Mouse (Mus musculus) heart, adult 2 months (tissue): ENCODE measurements at regions not wholly inside any gene's neighbourhood (a gene's known extent, or its start where the extent isn't known, plus 50 kb on each side); places are given as distances from the start of the nearest gene placed in this dataset.

Source experiments
- DNase-seq, 2 experiments: peaks; one replicate each; pipeline ENCODE4 v3.0.0; 2021
- H3K27ac ChIP-seq: fragments of 200-600 bp; 2 replicates; pipeline ENCODE4 v1.8.1; 2022
- H3K27me3 ChIP-seq: fragments of 200-500 bp; 2 replicates; pipeline ENCODE4 v1.6.1; 2012; ENCODE audit warnings: mild to moderate bottlenecking, low read length, inconsistent platforms, mixed read lengths; ENCODE audit not compliant: control insufficient read depth, insufficient read depth
- H3K36me3 ChIP-seq: fragments of 200-500 bp; 2 replicates; pipeline ENCODE4 v1.6.1; 2012; ENCODE audit warnings: low read length, inconsistent platforms; ENCODE audit not compliant: control insufficient read depth, insufficient read depth
- H3K4me1 ChIP-seq: fragments of 200-500 bp; 2 replicates; pipeline ENCODE4 v1.6.1; 2011; ENCODE audit warnings: low read length; ENCODE audit not compliant: control insufficient read depth, insufficient read depth
- H3K4me3 ChIP-seq: fragments of 200-600 bp; 2 replicates; pipeline ENCODE4 v1.8.1; 2022
- H3K79me2 ChIP-seq: fragments of 200-500 bp; replicated peaks from 2 replicates; pipeline ENCODE4 v1.6.1; 2012; ENCODE audit warnings: mild to moderate bottlenecking, inconsistent platforms, low read length, moderate library complexity, mixed read lengths; ENCODE audit not compliant: control insufficient read depth, insufficient read depth
- H3K9ac ChIP-seq: fragments of 200-500 bp; 2 replicates; pipeline ENCODE4 v1.6.1; 2012; ENCODE audit warnings: low read depth, mild to moderate bottlenecking, control low read depth, inconsistent platforms, low read length, mixed read lengths
- CTCF ChIP-seq: fragments of 200-600 bp; IDR thresholded peaks from 2 replicates; pipeline ENCODE4 v1.8.1; 2022; ENCODE audit warnings: antibody characterized with exemption, mild to moderate bottlenecking, moderate library complexity
- EP300 ChIP-seq: fragments of 200-500 bp; IDR thresholded peaks from 2 replicates; pipeline ENCODE4 v1.6.1; 2011; ENCODE audit warnings: low read depth, low read length, control low read depth; ENCODE audit not compliant: insufficient read depth
- POLR2A ChIP-seq: fragments of 200-500 bp; IDR thresholded peaks from 2 replicates; pipeline ENCODE4 v1.6.1; 2011; ENCODE audit warnings: mild to moderate bottlenecking, low read depth, low read length, control low read depth; ENCODE audit not compliant: insufficient read depth
- WGBS: fragments of 180-500 bp; shearing (Covaris S2); methylation state at CpG from one replicate; pipeline ENCODE4 v1.1.7; 2018; 5-methylcytosine and 5-hydroxymethylcytosine counted together
- intact Hi-C: fragments of 180-260 bp; cut with DNase I; formaldehyde crosslinking; loops from one replicate; pipeline ENCODE4 v1.15.1; 2025

GRCm38 (mm10) chr6:98483319-98484123, 141.0 kb upstream of the Gm765 start:
- H3K4me3 ChIP-seq: no peak overlapping the region
- intact Hi-C loops: no loop called here
- no peak overlapping the region for H3K27ac ChIP-seq
- WGBS: 60% methylated on average over 3 of the region's 3 CpGs
- H3K36me3 ChIP-seq: no peaks in the 10 kb centered on the region
- no peaks in the 10 kb centered on the region for H3K4me1 ChIP-seq
- H3K9ac ChIP-seq: no peak overlapping the region
- no peaks in the 10 kb centered on the region for H3K27me3 ChIP-seq
- TF ChIP-seq CTCF: no peak
- TF ChIP-seq POLR2A: no peak
- no peak for TF ChIP-seq EP300
- DNase-seq: no peak
- H3K79me2 ChIP-seq: no peaks in the 10 kb centered on the region

- Histone ChIP-seq H3K27ac (no peak overlapping the region), H3K4me1 (no peaks in the 10 kb centered on the region), H3K9ac (no peak overlapping the region), H3K79me2 (no peaks in the 10 kb centered on the region), H3K4me3 (no peak overlapping the region), H3K27me3 (no peaks in the 10 kb centered on the region), H3K36me3 (no peaks in the 10 kb centered on the region)
- WGBS: 70% methylated on average over 2 of the region's 2 CpGs
- no peak for TF ChIP-seq EP300
- no peak for TF ChIP-seq CTCF
- no peak for TF ChIP-seq POLR2A
- intact Hi-C loops: no loop called here
- no peak for DNase-seq
Observed at GRCm38 (mm10) chr6:98482319-98482718, 139.8 kb upstream of the Gm765 start.

- H3K36me3 ChIP-seq: no peaks in the 10 kb centered on the region
- H3K9ac ChIP-seq: no peak overlapping the region
- intact Hi-C loops: no loop called here
- no peaks in the 10 kb centered on the region for H3K27me3 ChIP-seq
- no peak overlapping the region for H3K4me3 ChIP-seq
- H3K4me1 ChIP-seq: no peaks in the 10 kb centered on the region
- DNase-seq: no peak
- H3K79me2 ChIP-seq: no peaks in the 10 kb centered on the region
- H3K27ac ChIP-seq: no peak overlapping the region
- TF ChIP-seq POLR2A (no peak), CTCF (no peak), EP300 (no peak)
Observed at GRCm38 (mm10) chr6:98467563-98467962, 125.0 kb upstream of the Gm765 start.

- H3K27ac ChIP-seq: no peak overlapping the region
- no peaks in the 10 kb centered on the region for H3K79me2 ChIP-seq
- TF ChIP-seq POLR2A: no peak
- TF ChIP-seq EP300: no peak
- TF ChIP-seq CTCF: no peak
- intact Hi-C loops: no loop called here
- H3K4me1 ChIP-seq: no peaks in the 10 kb centered on the region
- 76% methylated on average over 7 of the region's 7 CpGs for WGBS
- no peak overlapping the region for H3K9ac ChIP-seq
- H3K36me3 ChIP-seq: no peaks in the 10 kb centered on the region
- no peak for DNase-seq
- no peaks in the 10 kb centered on the region for H3K27me3 ChIP-seq
- H3K4me3 ChIP-seq: no peak overlapping the region
Observed at GRCm38 (mm10) chr6:98452277-98452676, 109.7 kb upstream of the Gm765 start.

GRCm38 (mm10) chr6:98435676-98436075, 93.1 kb upstream of the Gm765 start:
- Histone ChIP-seq H3K27me3 (no peaks in the 10 kb centered on the region), H3K9ac (no peak overlapping the region), H3K27ac (no peak overlapping the region), H3K36me3 (no peaks in the 10 kb centered on the region), H3K79me2 (no peaks in the 10 kb centered on the region), H3K4me1 (no peaks in the 10 kb centered on the region), H3K4me3 (no peak overlapping the region)
- no peak for DNase-seq
- intact Hi-C loops: no loop called here
- no peak for TF ChIP-seq CTCF
- no peak for TF ChIP-seq EP300
- TF ChIP-seq POLR2A: no peak
- WGBS: 21% methylated on average over 6 of the region's 6 CpGs

GRCm38 (mm10) chr6:98433286-98433685, 90.7 kb upstream of the Gm765 start:
- no peaks in the 10 kb centered on the region for H3K4me1 ChIP-seq
- intact Hi-C loops: no loop called here
- H3K4me3 ChIP-seq: no peak overlapping the region
- no peak for DNase-seq
- 72% methylated on average over 6 of the region's 6 CpGs for WGBS
- H3K36me3 ChIP-seq: no peaks in the 10 kb centered on the region
- no peak overlapping the region for H3K27ac ChIP-seq
- no peaks in the 10 kb centered on the region for H3K79me2 ChIP-seq
- no peak overlapping the region for H3K9ac ChIP-seq
- TF ChIP-seq EP300: no peak
- TF ChIP-seq POLR2A: no peak
- TF ChIP-seq CTCF: no peak
- no peaks in the 10 kb centered on the region for H3K27me3 ChIP-seq
